Mouse (Mus musculus) intestine, embryonic 15.5 days (tissue): ENCODE data around the gene Olfr549. TPM values are rescaled to one million over a fixed set of nuclear protein-coding genes. Genes with fewer than 3 reads are reported as not detected.

Experiments
- ATAC-seq: fragments of 200-750 bp; cut with Nextera tagmentation; 2 replicates; pipeline ENCODE4 v1.8.0; 2017; ENCODE audit warnings: moderate TSS enrichment, moderate library complexity
- H3K27ac ChIP-seq: fragments of 300-500 bp; sonication (generic); 2 replicates; pipeline ENCODE4 v1.5.1; 2015; ENCODE audit warnings: mild to moderate bottlenecking, inconsistent platforms
- H3K27me3 ChIP-seq: fragments of 300-500 bp; sonication (generic); replicated peaks from 2 replicates; pipeline ENCODE4 v1.6.1; 2015; ENCODE audit warnings: inconsistent platforms
- H3K36me3 ChIP-seq: fragments of 300-500 bp; sonication (generic); 2 replicates; pipeline ENCODE4 v1.6.1; 2015; ENCODE audit warnings: inconsistent platforms
- H3K4me1 ChIP-seq: fragments of 300-500 bp; sonication (generic); replicated peaks from 2 replicates; pipeline ENCODE4 v1.6.1; 2015; ENCODE audit warnings: inconsistent platforms
- H3K4me2 ChIP-seq: fragments of 300-500 bp; sonication (generic); replicated peaks from 2 replicates; pipeline ENCODE4 v1.6.1; 2015; ENCODE audit warnings: mild to moderate bottlenecking, inconsistent platforms
- H3K4me3 ChIP-seq: fragments of 300-500 bp; sonication (generic); replicated peaks from 2 replicates; pipeline ENCODE4 v1.5.1; 2015; ENCODE audit warnings: inconsistent platforms
- H3K9ac ChIP-seq: fragments of 300-500 bp; sonication (generic); 2 replicates; pipeline ENCODE4 v1.6.1; 2015; ENCODE audit warnings: inconsistent platforms
- H3K9me3 ChIP-seq: fragments of 300-500 bp; sonication (generic); 2 replicates; pipeline ENCODE4 v1.6.1; 2016; ENCODE audit warnings: inconsistent platforms
- WGBS: fragments of 180-500 bp; shearing (Covaris S2); methylation state at CpG from one replicate; pipeline ENCODE4 v1.1.7; 2015; 5-methylcytosine and 5-hydroxymethylcytosine counted together
- polyA plus RNA-seq: library from polyadenylated mRNA; unstranded; fragments of >200 nt; fragmentation: Nextera tagmentation; extraction: Ambion mirVana; gene quantifications from 2 replicates; pipeline ENCODE4 v1.2.1, GENCODE M21; 2015

Gene Olfr549
- polyA plus RNA-seq, 1 experiment from 2014 or later = not detected

DNA sequence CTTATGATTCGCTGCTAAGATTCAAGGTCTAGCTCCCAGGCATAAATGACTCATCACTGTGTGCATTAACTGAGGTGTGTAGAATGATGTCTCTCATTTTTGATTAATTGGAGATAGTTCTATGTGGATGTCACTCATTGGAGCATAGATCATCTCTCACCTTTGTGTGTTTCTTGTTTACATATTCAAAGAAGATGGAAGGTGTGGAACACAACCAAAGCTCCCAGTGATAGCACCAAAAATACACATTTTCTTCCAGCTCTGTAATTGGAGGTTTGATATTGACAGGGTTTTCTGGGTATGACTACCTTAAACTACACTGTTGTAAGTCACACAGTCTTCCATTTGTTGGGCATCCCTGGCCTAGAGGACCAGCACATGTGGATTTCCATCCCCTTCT is 15.2 kb upstream of the Olfr549 start, which contains the start of gene Olfr547:
Gene Olfr547 (plus strand): TSS at position 301 of the 400 bp plus-strand sequence.
- WGBS = 71% methylated on average over 1 of the region's 1 CpGs
- no peak within 1 kb of the TSS for H3K4me3 ChIP-seq
- H3K9me3 ChIP-seq = no peaks in the 10 kb centered on the region
- H3K36me3 ChIP-seq = no peaks in the 10 kb centered on the region
- no peak within 1 kb of the TSS for H3K4me2 ChIP-seq
- no peak within 1 kb of the TSS for H3K27ac ChIP-seq
- no peak for ATAC-seq
- no peaks in the 10 kb centered on the region for H3K27me3 ChIP-seq
- no peaks in the 10 kb centered on the region for H3K4me1 ChIP-seq
- H3K9ac ChIP-seq = no peak within 1 kb of the TSS

DNA sequence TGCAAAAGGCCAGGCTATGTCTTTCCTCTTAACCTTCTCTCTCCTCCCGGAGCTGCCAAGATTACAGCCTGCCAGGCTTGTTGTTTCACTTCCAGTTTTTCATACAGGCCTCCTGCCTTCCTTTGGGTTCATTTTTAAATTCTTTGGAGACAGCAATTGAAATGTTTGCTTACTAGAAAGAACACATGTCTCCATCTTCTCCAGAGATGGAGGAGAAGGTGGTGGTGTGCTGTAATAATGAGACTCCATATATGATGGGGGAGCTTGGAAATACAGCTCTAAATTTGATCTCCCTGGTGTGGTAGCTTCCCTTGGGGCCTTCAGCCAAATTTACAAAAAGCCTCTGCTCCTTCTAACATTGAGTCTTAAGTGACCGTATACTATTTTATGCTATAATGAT is 9.1 kb upstream of the Olfr549 start, which contains the start of gene Olfr548-ps1:
Gene Olfr548-ps1 (plus strand): TSS at position 301 of the 400 bp plus-strand sequence.
- Histone ChIP-seq H3K9me3 (no peaks in the 10 kb centered on the region), H3K9ac (no peak within 1 kb of the TSS), H3K4me2 (no peak within 1 kb of the TSS), H3K27ac (no peak within 1 kb of the TSS), H3K36me3 (no peaks in the 10 kb centered on the region), H3K27me3 (no peaks in the 10 kb centered on the region), H3K4me1 (no peaks in the 10 kb centered on the region), H3K4me3 (no peak within 1 kb of the TSS)
- no peak for ATAC-seq
- WGBS = 88% methylated on average over 2 of the region's 2 CpGs

DNA sequence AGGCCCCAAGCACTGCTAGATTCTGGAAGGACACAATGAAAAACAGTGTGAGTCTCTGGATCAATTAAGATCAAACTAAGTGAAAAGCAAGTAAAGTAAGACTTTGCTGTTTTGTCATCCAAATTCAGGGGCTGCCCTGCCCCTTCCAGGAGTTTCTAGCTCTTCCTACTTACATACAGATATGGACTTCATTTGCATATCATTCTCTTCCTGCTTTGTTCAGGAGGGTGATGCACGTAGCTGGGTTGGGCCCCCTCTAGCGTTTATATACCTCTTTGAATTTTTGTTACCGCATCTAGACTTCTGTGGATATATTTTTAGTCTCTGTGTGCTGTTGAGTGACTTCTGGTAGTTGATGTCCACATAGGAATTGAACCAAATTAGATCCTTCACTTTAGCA is 8.4 kb upstream of the Olfr549 start:
- Histone ChIP-seq H3K4me3 (no peak overlapping the region), H3K27me3 (no peaks in the 10 kb centered on the region), H3K9me3 (no peaks in the 10 kb centered on the region), H3K27ac (no peak overlapping the region), H3K4me2 (no peak overlapping the region), H3K9ac (no peak overlapping the region), H3K4me1 (no peaks in the 10 kb centered on the region), H3K36me3 (no peaks in the 10 kb centered on the region)
- no peak for ATAC-seq
- WGBS = 53% methylated on average over 3 of the region's 3 CpGs

DNA sequence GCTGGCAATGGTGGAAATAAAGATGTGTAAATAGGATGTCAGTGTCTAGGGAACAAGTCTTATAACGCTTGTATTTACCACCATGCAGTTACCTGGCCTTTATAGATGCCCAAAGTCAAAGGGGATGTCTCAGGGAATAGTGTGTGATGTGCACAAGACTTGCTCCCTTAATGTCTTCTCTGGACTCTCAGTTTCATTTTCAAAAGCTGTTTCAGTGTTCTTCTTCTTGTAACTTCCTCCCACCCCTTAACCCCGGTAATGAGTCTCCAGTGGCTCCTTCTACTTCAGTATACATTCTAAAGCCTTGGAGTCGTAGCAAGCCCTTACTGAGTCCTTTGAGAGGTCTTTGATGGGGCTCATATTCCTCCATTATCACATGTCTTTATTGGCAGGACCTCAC is 3.6 kb downstream of the Olfr549 start:
- 60% methylated on average over 3 of the region's 3 CpGs for WGBS
- H3K27ac ChIP-seq = no peak overlapping the region

DNA sequence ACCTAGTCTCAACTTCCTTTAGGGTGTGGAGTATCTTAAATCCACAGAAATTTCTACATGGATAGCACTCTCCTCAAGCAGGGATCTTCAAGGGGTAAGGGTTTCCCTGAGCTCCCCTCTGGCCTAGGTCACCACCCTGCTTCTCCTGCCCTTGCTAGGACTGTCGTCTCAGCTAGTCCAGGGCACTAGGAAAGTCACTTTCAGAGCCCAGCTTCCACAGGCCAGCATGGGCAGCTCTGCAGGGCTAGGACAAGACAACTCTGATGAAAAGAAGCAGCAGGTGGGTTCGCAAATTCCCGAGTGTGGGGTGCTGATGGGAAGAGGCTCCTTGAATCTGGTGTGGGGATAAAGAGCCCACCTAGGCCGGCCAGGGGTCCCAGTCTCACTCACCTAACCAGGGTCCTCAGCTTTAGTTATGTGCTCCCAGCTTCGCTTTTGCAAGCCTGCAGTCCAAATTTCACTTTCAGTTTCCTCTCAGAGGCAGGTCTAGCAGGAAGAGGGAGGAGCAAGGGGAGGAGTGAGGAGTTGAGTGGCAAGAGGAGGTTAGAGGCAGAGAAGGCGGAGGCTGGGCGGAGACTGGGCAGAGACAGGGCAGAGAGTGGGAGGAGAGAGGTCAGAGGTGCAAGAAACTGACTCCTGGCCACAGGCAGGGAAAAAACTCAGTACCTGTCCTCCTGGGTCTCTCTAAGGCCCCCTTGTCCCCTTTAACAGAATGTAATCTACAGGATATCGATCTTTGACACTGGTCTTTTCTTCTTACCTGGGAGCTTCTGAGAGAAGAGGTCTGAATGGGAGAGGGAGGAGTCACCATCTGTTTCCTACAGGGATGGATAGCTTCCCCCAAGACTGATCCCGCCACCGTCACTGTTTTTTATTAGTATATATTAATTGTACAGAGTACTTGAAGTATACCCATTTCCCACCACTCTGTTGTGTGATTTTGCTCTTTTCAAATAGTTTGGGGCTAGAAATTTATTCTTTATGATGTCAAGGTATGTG is 15.6 kb downstream of the Olfr549 start, which contains the start of gene Trim21:
Gene Trim21 (minus strand): TSS at position 488 of the 999 bp plus-strand sequence.
- peak within 1 kb of the TSS; percentile 69 for H3K4me2 ChIP-seq
- peak within 1 kb of the TSS; percentile 60 for H3K4me3 ChIP-seq
- H3K9me3 ChIP-seq = no peaks in the 10 kb centered on the region
- H3K36me3 ChIP-seq = peaks cover 3% of the 10 kb centered on the region; the same call in 1 of the 2 replicates
- no peaks in the 10 kb centered on the region for H3K4me1 ChIP-seq
- peak; percentile 100 for ATAC-seq
- H3K9ac ChIP-seq = peak within 1 kb of the TSS; percentile 57
- H3K27ac ChIP-seq = no peak within 1 kb of the TSS
- H3K27me3 ChIP-seq = no peaks in the 10 kb centered on the region
- WGBS = 14% methylated on average over 10 of the region's 10 CpGs

More for the DNA sequence above, 3.6 kb downstream of the Olfr549 start:
- Histone ChIP-seq H3K27me3 (no peaks in the 10 kb centered on the region), H3K9ac (no peak overlapping the region), H3K4me2 (no peak overlapping the region), H3K4me1 (no peaks in the 10 kb centered on the region), H3K36me3 (no peaks in the 10 kb centered on the region), H3K9me3 (no peaks in the 10 kb centered on the region), H3K4me3 (no peak overlapping the region)
- no peak for ATAC-seq

DNA sequence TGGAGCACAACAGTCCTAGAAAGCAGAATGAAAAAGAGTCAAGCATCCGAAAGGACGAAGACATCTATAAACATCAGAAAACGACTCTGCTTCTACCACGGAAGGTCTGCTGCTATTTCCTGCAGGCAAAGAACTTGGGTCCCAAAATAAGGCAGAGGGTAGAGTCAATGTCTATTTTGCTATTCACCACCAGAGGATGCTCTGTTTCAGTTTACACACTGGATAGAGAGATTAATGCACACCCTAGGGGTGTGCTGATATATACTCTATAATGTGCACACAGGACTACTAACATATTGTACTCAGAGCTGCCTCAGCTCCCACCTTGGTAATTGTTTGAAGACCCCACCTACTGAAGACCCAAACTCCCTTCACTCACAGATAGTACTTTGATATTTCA is 16.5 kb downstream of the Olfr549 start:
- no peaks in the 10 kb centered on the region for H3K36me3 ChIP-seq
- no peak overlapping the region for H3K27ac ChIP-seq
- no peaks in the 10 kb centered on the region for H3K27me3 ChIP-seq
- no peak overlapping the region for H3K4me3 ChIP-seq
- no peak overlapping the region for H3K4me2 ChIP-seq
- H3K9me3 ChIP-seq = no peaks in the 10 kb centered on the region
- H3K4me1 ChIP-seq = no peaks in the 10 kb centered on the region
- no peak overlapping the region for H3K9ac ChIP-seq
- WGBS = 81% methylated on average over 4 of the region's 4 CpGs
- no peak for ATAC-seq

DNA sequence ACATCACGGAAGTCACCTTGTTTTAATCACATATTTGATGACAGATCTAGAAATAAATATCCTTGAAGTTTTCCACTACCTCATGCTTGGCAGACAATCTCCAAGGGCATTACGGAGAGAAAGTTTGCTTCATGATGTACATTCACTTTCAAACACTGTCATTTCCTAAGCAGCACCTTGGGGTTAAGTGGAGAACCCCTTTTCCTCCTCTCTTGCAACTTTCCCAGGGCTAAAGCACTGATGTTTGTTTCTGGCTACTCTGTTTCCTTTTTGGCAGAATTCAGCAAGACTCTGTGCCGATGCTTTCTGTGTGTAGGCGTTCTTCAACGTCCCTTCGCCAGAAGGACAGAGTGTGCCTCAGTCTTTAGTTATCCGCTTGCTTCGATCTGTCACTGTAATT is 21.5 kb downstream of the Olfr549 start, which contains the start of gene Olfr550:
Gene Olfr550 (plus strand): TSS at position 301 of the 400 bp plus-strand sequence.
- H3K27ac ChIP-seq = no peak within 1 kb of the TSS
- no peak for ATAC-seq
- no peaks in the 10 kb centered on the region for H3K27me3 ChIP-seq
- H3K9ac ChIP-seq = no peak within 1 kb of the TSS
- no peak within 1 kb of the TSS for H3K4me3 ChIP-seq
- H3K9me3 ChIP-seq = no peaks in the 10 kb centered on the region
- no peaks in the 10 kb centered on the region for H3K36me3 ChIP-seq
- no peak within 1 kb of the TSS for H3K4me2 ChIP-seq
- H3K4me1 ChIP-seq = no peaks in the 10 kb centered on the region
- 89% methylated on average over 8 of the region's 8 CpGs for WGBS

DNA sequence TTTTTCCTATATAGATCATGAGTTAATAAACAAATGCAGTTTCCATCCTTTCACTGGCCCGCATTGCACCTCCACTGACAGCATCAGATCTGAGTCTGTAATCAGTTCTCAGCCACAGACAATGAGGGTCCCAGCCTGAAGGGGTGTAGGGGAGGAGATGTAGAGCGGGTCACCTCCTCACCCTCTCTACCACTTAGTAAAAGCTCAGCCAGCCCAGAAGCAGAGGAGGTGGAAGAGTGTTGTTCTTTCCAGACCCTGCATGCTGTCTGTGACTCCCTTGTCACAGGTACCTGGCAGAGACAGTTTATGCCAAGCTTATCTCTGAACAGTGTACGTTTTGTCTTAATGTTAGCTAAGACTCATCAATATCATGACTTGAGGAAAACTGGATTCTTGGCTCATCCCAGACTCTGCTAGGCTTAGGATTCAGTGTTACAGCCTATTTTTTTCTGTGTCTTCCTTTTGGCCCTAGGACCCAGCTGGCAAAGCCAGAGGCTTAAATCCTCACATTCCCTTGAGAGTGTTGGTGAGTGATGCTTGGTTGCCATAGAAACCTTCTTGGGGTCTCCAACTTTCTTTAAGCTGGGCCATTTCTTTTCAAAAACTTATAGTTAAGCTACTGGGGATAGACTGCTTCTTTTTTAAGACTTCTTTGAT is 23.6 kb downstream of the Olfr549 start:
- 72% methylated on average over 3 of the region's 3 CpGs for WGBS
- ATAC-seq = no peak
- no peak overlapping the region for H3K27ac ChIP-seq
- no peaks in the 10 kb centered on the region for H3K36me3 ChIP-seq
- no peak overlapping the region for H3K4me3 ChIP-seq
- no peak overlapping the region for H3K9ac ChIP-seq
- no peaks in the 10 kb centered on the region for H3K9me3 ChIP-seq
- no peak overlapping the region for H3K4me2 ChIP-seq
- no peaks in the 10 kb centered on the region for H3K27me3 ChIP-seq
- H3K4me1 ChIP-seq = no peaks in the 10 kb centered on the region

DNA sequence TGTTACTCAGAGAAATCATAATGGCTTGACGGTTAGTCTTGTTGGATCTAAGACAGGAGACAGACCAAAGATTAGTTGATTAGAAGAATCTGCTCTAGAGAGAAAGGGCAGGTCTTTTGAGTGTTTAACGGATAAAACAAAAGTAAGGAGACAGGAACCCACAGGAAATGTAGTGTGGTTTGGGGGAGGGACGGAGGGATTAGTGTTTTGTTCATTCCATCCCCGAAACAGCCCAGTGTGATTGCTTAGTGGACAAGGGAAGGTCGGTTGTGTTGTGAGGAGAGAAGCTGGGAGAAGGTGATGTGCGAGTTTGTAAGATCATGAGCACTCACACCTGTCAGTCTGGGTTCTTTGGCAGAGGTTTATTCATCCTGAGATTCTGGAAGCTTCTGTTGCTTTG is 26.3 kb downstream of the Olfr549 start:
- H3K4me2 ChIP-seq = no peak overlapping the region
- H3K36me3 ChIP-seq = no peaks in the 10 kb centered on the region
- H3K4me1 ChIP-seq = no peaks in the 10 kb centered on the region
- H3K4me3 ChIP-seq = no peak overlapping the region
- H3K9me3 ChIP-seq = no peaks in the 10 kb centered on the region
- no peaks in the 10 kb centered on the region for H3K27me3 ChIP-seq
- no peak overlapping the region for H3K9ac ChIP-seq
- no peak overlapping the region for H3K27ac ChIP-seq
- ATAC-seq = no peak
- WGBS = 66% methylated on average over 6 of the region's 6 CpGs

DNA sequence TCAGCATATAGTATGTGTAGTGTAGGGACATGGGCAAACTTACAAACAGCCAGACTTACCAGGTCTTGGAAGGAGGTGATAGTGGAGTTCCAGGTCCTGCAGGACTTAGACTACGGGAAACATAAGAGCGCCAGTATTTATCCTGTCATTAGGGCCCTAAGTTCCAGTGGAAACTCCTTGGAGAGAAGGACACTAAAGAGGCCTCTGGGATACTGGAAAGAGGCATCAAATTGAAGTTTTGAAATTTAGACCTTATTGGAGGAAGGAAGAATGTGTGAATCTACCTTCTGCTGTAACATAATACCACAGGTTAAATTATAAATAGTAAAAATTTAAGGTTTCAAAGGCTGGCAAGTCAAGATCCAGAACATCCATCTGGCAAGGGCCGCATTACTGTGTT is 42.1 kb downstream of the Olfr549 start, which contains the start of gene Olfr551:
Gene Olfr551 (minus strand): TSS at position 101 of the 400 bp plus-strand sequence.
- no peaks in the 10 kb centered on the region for H3K36me3 ChIP-seq
- H3K27me3 ChIP-seq = no peaks in the 10 kb centered on the region
- no peak within 1 kb of the TSS for H3K4me2 ChIP-seq
- H3K9me3 ChIP-seq = no peaks in the 10 kb centered on the region
- H3K4me3 ChIP-seq = no peak within 1 kb of the TSS
- no peak for ATAC-seq
- H3K4me1 ChIP-seq = no peaks in the 10 kb centered on the region
- no peak within 1 kb of the TSS for H3K9ac ChIP-seq
- no peak within 1 kb of the TSS for H3K27ac ChIP-seq
- WGBS = 93% methylated on average over 3 of the region's 3 CpGs

DNA sequence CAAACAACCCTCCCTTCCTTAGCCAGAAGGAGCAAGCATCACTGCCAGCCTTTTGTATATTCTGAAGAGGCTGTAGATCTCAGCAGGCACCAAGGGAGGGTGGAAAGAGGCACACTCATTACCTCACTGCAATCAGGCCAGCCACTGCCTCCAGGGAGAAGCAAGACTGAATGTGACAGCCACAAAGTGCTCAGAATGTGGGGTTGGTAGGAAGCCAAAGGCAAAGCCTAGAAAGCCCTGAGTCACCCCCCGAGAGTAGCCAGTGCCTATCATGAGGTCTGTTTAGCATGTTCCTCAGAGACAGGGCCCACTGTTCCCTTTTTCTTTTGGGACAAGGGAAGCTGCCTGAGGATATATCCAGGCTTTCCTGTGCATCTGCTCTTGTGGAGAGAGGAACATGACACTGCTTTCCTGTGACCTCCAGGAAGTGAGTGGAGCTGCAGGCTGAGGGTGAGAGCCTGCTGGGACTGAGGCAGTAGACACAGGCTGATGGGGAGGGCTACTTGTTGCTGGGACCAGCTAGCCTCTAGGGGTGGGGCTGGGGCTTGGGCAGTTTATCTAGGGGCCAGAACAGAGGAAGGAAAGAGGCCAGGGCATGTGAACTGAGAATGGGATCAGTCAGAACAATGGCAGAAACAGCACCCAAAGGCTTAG is 47.8 kb downstream of the Olfr549 start, which contains the start of gene Olfr552:
Gene Olfr552 (plus strand): TSS at position 393 of the 654 bp plus-strand sequence.
- H3K4me2 ChIP-seq = no peak within 1 kb of the TSS
- H3K4me1 ChIP-seq = no peaks in the 10 kb centered on the region
- H3K9me3 ChIP-seq = no peaks in the 10 kb centered on the region
- H3K4me3 ChIP-seq = no peak within 1 kb of the TSS
- H3K27ac ChIP-seq = no peak within 1 kb of the TSS
- no peaks in the 10 kb centered on the region for H3K36me3 ChIP-seq
- 83% methylated on average over 1 of the region's 1 CpGs for WGBS
- H3K27me3 ChIP-seq = no peaks in the 10 kb centered on the region
- no peak within 1 kb of the TSS for H3K9ac ChIP-seq
- ATAC-seq = no peak
